Mouse (Mus musculus) forelimb bud, embryonic 11.5 days (tissue): ENCODE data around the gene Scgb1a1.

Experiments
- DNase-seq: peaks from one replicate; pipeline ENCODE4 v3.0.0-alpha.2; 2012; ENCODE audit warnings: low read depth, low spot score

Scgb1a1 gene

GRCm38 (mm10) chr19:9043123-9043522 lies 44.6 kb downstream of the Scgb1a1 start:
- no peak for DNase-seq

- DNase-seq, result no peak
Measured at GRCm38 (mm10) chr19:9041074-9041473, 46.7 kb downstream of the Scgb1a1 start.

DNA sequence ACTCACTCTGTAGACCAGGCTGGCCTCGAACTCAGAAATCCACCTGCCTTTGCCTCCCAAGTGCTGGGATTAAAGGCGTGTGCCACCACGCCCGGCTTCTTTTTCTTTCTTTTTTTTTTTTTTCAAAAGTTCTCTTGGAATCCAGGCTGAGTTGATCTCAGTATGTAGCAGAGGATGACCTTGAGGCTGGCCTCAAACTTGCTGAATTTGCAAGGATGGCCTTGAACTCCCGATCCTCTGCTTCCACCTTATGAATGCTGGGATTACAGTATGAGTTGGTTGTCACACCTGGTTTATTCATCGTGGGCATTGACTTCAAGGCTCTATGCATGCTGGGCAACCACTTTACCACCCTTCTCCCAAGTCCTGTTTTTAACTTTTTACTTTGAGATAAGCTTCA lies 47.1 kb downstream of the Scgb1a1 start:
- no peak for DNase-seq

DNA sequence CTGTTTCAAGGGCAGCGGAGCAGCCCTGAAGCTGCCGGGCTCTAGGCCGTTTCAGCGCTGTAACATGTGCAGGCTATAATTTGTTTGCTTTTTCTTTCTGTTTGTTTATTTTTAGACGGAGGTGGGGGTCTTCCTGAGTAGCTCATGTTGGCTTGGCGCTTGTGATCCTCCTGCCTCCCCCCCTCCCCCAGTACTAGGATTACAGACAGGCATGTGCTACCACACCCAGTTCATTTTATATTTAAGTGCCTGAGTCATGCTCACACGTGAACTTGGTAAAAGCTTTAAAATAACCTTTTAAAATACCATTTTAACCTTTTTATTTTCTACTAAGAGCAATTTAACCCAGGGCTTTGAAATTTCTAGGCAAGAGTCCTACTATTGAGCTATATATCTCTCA lies 47.8 kb downstream of the Scgb1a1 start:
- no peak for DNase-seq

GRCm38 (mm10) chr19:9039266-9039665 lies 48.5 kb downstream of the Scgb1a1 start:
- DNase-seq, result no peak

- DNase-seq, result no peak
Measured at GRCm38 (mm10) chr19:9038136-9038535, 49.6 kb downstream of the Scgb1a1 start.

- no peak for DNase-seq
Measured at GRCm38 (mm10) chr19:9035101-9035500, 52.7 kb downstream of the Scgb1a1 start.

DNA sequence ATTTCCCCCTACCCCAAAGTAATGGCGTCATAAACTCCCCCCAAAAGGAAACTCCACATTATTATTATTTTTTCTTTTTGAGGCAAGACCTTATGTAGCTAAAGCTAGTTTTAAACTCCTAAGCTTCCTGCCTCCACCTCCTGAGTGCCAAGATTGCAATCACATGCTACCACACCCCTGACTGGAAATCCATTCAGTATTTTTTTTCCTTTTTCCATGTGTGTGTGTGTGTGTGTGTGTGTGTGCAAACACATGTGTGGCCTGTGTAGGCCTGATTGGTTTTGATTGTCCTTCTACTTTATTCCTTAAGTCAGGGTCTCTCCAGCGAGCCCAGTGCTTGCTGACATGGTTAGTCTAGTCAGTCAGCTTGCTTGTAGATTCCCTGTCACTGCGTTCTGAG lies 53.3 kb downstream of the Scgb1a1 start:
- DNase-seq, result no peak
